Mouse (Mus musculus) kidney, embryonic 15.5 days (tissue): ENCODE measurements at regions not wholly inside any gene's neighbourhood (a gene's known extent, or its start where the extent isn't known, plus 50 kb on each side); places are given as distances from the start of the nearest gene placed in this dataset.

Source experiments
- ATAC-seq: fragments of 200-750 bp; cut with Nextera tagmentation; replicated peaks from 2 replicates; pipeline ENCODE4 v1.8.0; 2017; ENCODE audit warnings: moderate TSS enrichment; ENCODE audit not compliant: low FRiP score
- H3K27ac ChIP-seq: fragments of 300-500 bp; sonication (generic); 2 replicates; pipeline ENCODE4 v1.5.1; 2015; ENCODE audit warnings: mild to moderate bottlenecking, inconsistent platforms
- H3K27me3 ChIP-seq: fragments of 300-500 bp; sonication (generic); 2 replicates; pipeline ENCODE4 v1.6.1; 2015; ENCODE audit warnings: inconsistent platforms
- H3K36me3 ChIP-seq: fragments of 300-500 bp; sonication (generic); 2 replicates; pipeline ENCODE4 v1.6.1; 2015; ENCODE audit warnings: inconsistent platforms
- H3K4me1 ChIP-seq: fragments of 300-500 bp; sonication (generic); 2 replicates; pipeline ENCODE4 v1.6.1; 2015; ENCODE audit warnings: inconsistent platforms
- H3K4me2 ChIP-seq: fragments of 300-500 bp; sonication (generic); 2 replicates; pipeline ENCODE4 v1.6.1; 2015; ENCODE audit warnings: moderate library complexity, mild to moderate bottlenecking, inconsistent platforms
- H3K4me3 ChIP-seq: fragments of 300-500 bp; sonication (generic); replicated peaks from 2 replicates; pipeline ENCODE4 v1.5.1; 2015; ENCODE audit warnings: mild to moderate bottlenecking, inconsistent platforms
- H3K9ac ChIP-seq: fragments of 300-500 bp; sonication (generic); 2 replicates; pipeline ENCODE4 v1.6.1; 2015; ENCODE audit warnings: mild to moderate bottlenecking, inconsistent platforms
- H3K9me3 ChIP-seq: fragments of 300-500 bp; sonication (generic); replicated peaks from 2 replicates; pipeline ENCODE4 v1.6.1; 2016; ENCODE audit warnings: inconsistent platforms
- WGBS: fragments of 180-500 bp; shearing (Covaris S2); methylation state at CpG from one replicate; pipeline ENCODE4 v1.1.7; 2015; ENCODE audit warnings: mixed read lengths; 5-methylcytosine and 5-hydroxymethylcytosine counted together

- no peak overlapping the region for H3K9ac ChIP-seq
- H3K4me2 ChIP-seq = no peak overlapping the region
- H3K36me3 ChIP-seq = no peaks in the 10 kb centered on the region
- ATAC-seq = no peak
- H3K9me3 ChIP-seq = no peaks in the 10 kb centered on the region
- H3K4me1 ChIP-seq = no peaks in the 10 kb centered on the region
- no peak overlapping the region for H3K27ac ChIP-seq
- H3K27me3 ChIP-seq = no peaks in the 10 kb centered on the region
- no peak overlapping the region for H3K4me3 ChIP-seq
- 62% methylated on average over 1 of the region's 1 CpGs for WGBS
Observed at GRCm38 (mm10) chr2:46533395-46533794, 1416.2 kb upstream of the Zeb2 start.

GRCm38 (mm10) chr2:46530686-46531085, 1413.5 kb upstream of the Zeb2 start:
- WGBS = 86% methylated on average over 1 of the region's 1 CpGs
- no peak overlapping the region for H3K4me3 ChIP-seq
- H3K9me3 ChIP-seq = no peaks in the 10 kb centered on the region
- no peak overlapping the region for H3K4me2 ChIP-seq
- H3K9ac ChIP-seq = no peak overlapping the region
- H3K27ac ChIP-seq = no peak overlapping the region
- H3K4me1 ChIP-seq = no peaks in the 10 kb centered on the region
- no peaks in the 10 kb centered on the region for H3K36me3 ChIP-seq
- H3K27me3 ChIP-seq = no peaks in the 10 kb centered on the region
- no peak for ATAC-seq

GRCm38 (mm10) chr2:46525223-46525622, 1408.0 kb upstream of the Zeb2 start:
- Histone ChIP-seq H3K9me3 (no peaks in the 10 kb centered on the region), H3K27me3 (no peaks in the 10 kb centered on the region), H3K27ac (no peak overlapping the region), H3K4me2 (no peak overlapping the region), H3K36me3 (no peaks in the 10 kb centered on the region), H3K4me1 (peaks cover 9% of the 10 kb centered on the region; the same call in 1 of the 2 replicates), H3K9ac (no peak overlapping the region), H3K4me3 (no peak overlapping the region)
- 9% methylated on average over 4 of the region's 4 CpGs for WGBS
- ATAC-seq = peak; percentile 87

GRCm38 (mm10) chr2:46524625-46525024, 1407.4 kb upstream of the Zeb2 start:
- Histone ChIP-seq H3K27ac (no peak overlapping the region), H3K9me3 (no peaks in the 10 kb centered on the region), H3K27me3 (no peaks in the 10 kb centered on the region), H3K36me3 (no peaks in the 10 kb centered on the region), H3K4me2 (no peak overlapping the region), H3K4me1 (peaks cover 9% of the 10 kb centered on the region; the same call in 1 of the 2 replicates), H3K4me3 (no peak overlapping the region), H3K9ac (no peak overlapping the region)
- WGBS = 30% methylated on average over 6 of the region's 6 CpGs
- no peak for ATAC-seq

- H3K27ac ChIP-seq = no peak overlapping the region
- no peak overlapping the region for H3K9ac ChIP-seq
- H3K36me3 ChIP-seq = no peaks in the 10 kb centered on the region
- WGBS = 41% methylated on average over 5 of the region's 5 CpGs
- no peak overlapping the region for H3K4me2 ChIP-seq
- peaks cover 9% of the 10 kb centered on the region; the same call in 1 of the 2 replicates for H3K4me1 ChIP-seq
- ATAC-seq = no peak; the same call in 1 of the 2 replicates
- no peak overlapping the region for H3K4me3 ChIP-seq
- H3K9me3 ChIP-seq = no peaks in the 10 kb centered on the region
- no peaks in the 10 kb centered on the region for H3K27me3 ChIP-seq
Observed at GRCm38 (mm10) chr2:46521147-46521965, 1404.2 kb upstream of the Zeb2 start.

- 41% methylated on average over 2 of the region's 2 CpGs for WGBS
- Histone ChIP-seq H3K36me3 (no peaks in the 10 kb centered on the region), H3K4me3 (no peak overlapping the region), H3K27ac (no peak overlapping the region), H3K4me1 (no peaks in the 10 kb centered on the region), H3K4me2 (no peak overlapping the region), H3K9ac (no peak overlapping the region), H3K9me3 (no peaks in the 10 kb centered on the region), H3K27me3 (no peaks in the 10 kb centered on the region)
- no peak for ATAC-seq
Observed at GRCm38 (mm10) chr2:46512237-46513028, 1395.2 kb upstream of the Zeb2 start.

GRCm38 (mm10) chr2:46506951-46507350, 1389.8 kb upstream of the Zeb2 start:
- Histone ChIP-seq H3K27ac (no peak overlapping the region), H3K4me2 (no peak overlapping the region), H3K36me3 (no peaks in the 10 kb centered on the region), H3K4me3 (no peak overlapping the region), H3K9ac (no peak overlapping the region), H3K9me3 (no peaks in the 10 kb centered on the region), H3K4me1 (no peaks in the 10 kb centered on the region), H3K27me3 (no peaks in the 10 kb centered on the region)
- no peak for ATAC-seq
- WGBS = 68% methylated on average over 1 of the region's 1 CpGs

GRCm38 (mm10) chr2:46503074-46503473, 1385.9 kb upstream of the Zeb2 start:
- H3K36me3 ChIP-seq = no peaks in the 10 kb centered on the region
- no peak overlapping the region for H3K4me3 ChIP-seq
- H3K9me3 ChIP-seq = no peaks in the 10 kb centered on the region
- no peak overlapping the region for H3K4me2 ChIP-seq
- 82% methylated on average over 2 of the region's 2 CpGs for WGBS
- H3K27me3 ChIP-seq = no peaks in the 10 kb centered on the region
- H3K4me1 ChIP-seq = no peaks in the 10 kb centered on the region
- H3K9ac ChIP-seq = no peak overlapping the region
- no peak overlapping the region for H3K27ac ChIP-seq
- ATAC-seq = no peak

GRCm38 (mm10) chr2:46492299-46492698, 1375.1 kb upstream of the Zeb2 start:
- H3K4me2 ChIP-seq = no peak overlapping the region
- H3K9me3 ChIP-seq = no peaks in the 10 kb centered on the region
- no peak overlapping the region for H3K4me3 ChIP-seq
- H3K4me1 ChIP-seq = no peaks in the 10 kb centered on the region
- H3K27ac ChIP-seq = no peak overlapping the region
- WGBS = 81% methylated on average over 2 of the region's 2 CpGs
- H3K36me3 ChIP-seq = no peaks in the 10 kb centered on the region
- H3K27me3 ChIP-seq = no peaks in the 10 kb centered on the region
- no peak for ATAC-seq
- no peak overlapping the region for H3K9ac ChIP-seq

GRCm38 (mm10) chr2:46491081-46491480, 1373.9 kb upstream of the Zeb2 start:
- no peaks in the 10 kb centered on the region for H3K27me3 ChIP-seq
- 91% methylated on average over 2 of the region's 2 CpGs for WGBS
- no peak overlapping the region for H3K27ac ChIP-seq
- no peaks in the 10 kb centered on the region for H3K36me3 ChIP-seq
- no peaks in the 10 kb centered on the region for H3K9me3 ChIP-seq
- no peaks in the 10 kb centered on the region for H3K4me1 ChIP-seq
- no peak overlapping the region for H3K4me3 ChIP-seq
- no peak overlapping the region for H3K9ac ChIP-seq
- ATAC-seq = no peak
- H3K4me2 ChIP-seq = no peak overlapping the region

- 85% methylated on average over 5 of the region's 5 CpGs for whole genome bisulfite sequencing
- no peak overlapping the region for H3K4me2 ChIP-seq
- H3K36me3 ChIP-seq = no peaks in the 10 kb centered on the region
- peaks cover 4% of the 10 kb centered on the region; the same call in 1 of the 2 replicates for H3K4me1 ChIP-seq
- H3K9me3 ChIP-seq = no peaks in the 10 kb centered on the region
- no peak overlapping the region for H3K27ac ChIP-seq
- no peak overlapping the region for H3K4me3 ChIP-seq
- ATAC-seq = no peak
- no peaks in the 10 kb centered on the region for H3K27me3 ChIP-seq
- no peak overlapping the region for H3K9ac ChIP-seq
Observed at GRCm38 (mm10) chr2:46468936-46469629, 1351.9 kb upstream of the Zeb2 start.

- Histone ChIP-seq H3K36me3 (no peaks in the 10 kb centered on the region), H3K4me1 (peaks cover 4% of the 10 kb centered on the region; the same call in 1 of the 2 replicates), H3K9me3 (no peaks in the 10 kb centered on the region), H3K27ac (no peak overlapping the region), H3K9ac (no peak overlapping the region), H3K27me3 (no peaks in the 10 kb centered on the region), H3K4me3 (no peak overlapping the region), H3K4me2 (no peak overlapping the region)
- 30% methylated on average over 4 of the region's 4 CpGs for WGBS
- peak; percentile 71 for ATAC-seq
Observed at GRCm38 (mm10) chr2:46465389-46465788, 1348.2 kb upstream of the Zeb2 start.
